Mouse (Mus musculus) G1E (cell line): ENCODE measurements around the gene Gcnt3.

Experiments
- CTCF ChIP-seq: IDR thresholded peaks from 2 replicates; pipeline ENCODE4 v1.5.1; 2012; ENCODE audit warnings: low read depth, low read length, inconsistent platforms, mixed read lengths
- TAL1 ChIP-seq: conservative IDR thresholded peaks from 2 replicates; pipeline ENCODE4 v1.6.1; 2012; ENCODE audit warnings: low read depth, low read length, inconsistent platforms, mixed read lengths

GRCm38 (mm10) chr9:69989303-69990121 is 48.4 kb downstream of the Gcnt3 start, which contains the start of gene Bnip2:
- TF ChIP-seq TAL1, result no peak
- no peak for TF ChIP-seq CTCF
